Mouse (Mus musculus): ENCODE data around the gene Prdm16.

DNA sequence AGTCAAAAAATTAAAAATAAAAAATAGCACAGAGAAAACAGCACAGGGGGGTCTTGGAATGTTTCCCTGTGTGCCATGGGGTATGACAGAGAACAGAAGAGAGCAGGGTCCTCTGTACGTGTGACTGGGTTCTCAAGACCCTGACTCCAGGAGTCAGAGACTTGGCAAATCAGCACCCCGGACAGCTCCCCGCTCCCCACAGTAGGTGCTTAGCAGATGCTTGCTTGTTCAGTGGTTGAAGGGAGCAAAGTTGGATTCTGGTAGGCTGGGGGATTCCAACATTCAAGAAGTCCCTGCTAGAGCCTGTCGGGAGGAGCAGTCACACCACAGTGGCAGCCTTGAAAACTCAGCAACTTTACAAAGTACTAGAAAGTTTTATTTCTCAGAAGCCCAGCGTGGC lies 170.4 kb downstream of the Prdm16 start:
- TF ChIP-seq CTCF (IDR thresholded peaks at IDR 0.05; ENCODE audit: control insufficient read depth, insufficient read depth, insufficient read length) = no peak
- TF ChIP-seq MYOG (IDR thresholded peaks at IDR 0.05; ENCODE audit: control insufficient read depth, extremely low read depth, insufficient read length) = no peak
- TF ChIP-seq CEBPB (IDR thresholded peaks at IDR 0.05; ENCODE audit: low read depth) = no peak
- TF ChIP-seq MAX (IDR thresholded peaks at IDR 0.05) = no peak

Measured in C2C12 (cell line).